In the genomic region with DNA sequence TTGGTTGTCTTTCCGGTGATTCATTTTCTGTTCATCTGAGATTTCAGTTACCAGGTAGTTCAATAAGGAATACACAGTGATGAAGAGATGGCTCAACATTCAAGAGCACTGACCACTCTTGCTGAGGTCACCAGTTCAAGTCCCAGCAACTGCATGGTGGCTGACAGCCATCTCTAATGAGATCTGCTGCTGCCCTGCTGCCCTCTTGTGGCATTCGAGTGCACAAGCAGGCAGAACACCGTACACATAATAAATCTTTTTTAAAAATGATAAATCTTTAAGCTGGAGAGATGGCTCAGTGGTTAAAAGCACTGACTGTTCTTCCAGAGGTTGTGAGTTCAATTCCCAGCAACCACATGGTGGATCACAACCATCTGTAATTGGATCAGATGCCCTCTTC, we compare ENCODE assay signal across 8 mouse cellular contexts. TPM values are rescaled to one million over a fixed set of nuclear protein-coding genes. Genes with fewer than 3 reads are reported as not detected.
DNase-seq lines count a peak whose midpoint lies in the region; ATAC-seq and TF ChIP-seq lines count a peak whose summit lies in the region.

No protein-coding gene starts in this region.

- no peak overlapping the region for H3K4me3 ChIP-seq in midbrain, postnatal 0 days (ENCODE audit: low read depth, low read length)
- H3K4me3 ChIP-seq in midbrain, embryonic 15.5 days, result no peak overlapping the region

- no peak overlapping the region for H3K9ac ChIP-seq in midbrain, postnatal 0 days (replicated peaks; ENCODE audit: low read length, poor library complexity, severe bottlenecking)
- no peak overlapping the region for H3K9ac ChIP-seq in midbrain, embryonic 15.5 days

- no peaks in the 10 kb centered on the region for H3K36me3 ChIP-seq in midbrain, postnatal 0 days (ENCODE audit: insufficient read depth, low read length)
- no peaks in the 10 kb centered on the region for H3K36me3 ChIP-seq in midbrain, embryonic 15.5 days (replicated peaks)

- H3K4me2 ChIP-seq in midbrain, postnatal 0 days (ENCODE audit: low read depth, low read length, poor library complexity, severe bottlenecking), result no peak overlapping the region
- H3K4me2 ChIP-seq in midbrain, embryonic 15.5 days, result no peak overlapping the region

- no peaks in the 10 kb centered on the region for H3K9me3 ChIP-seq in midbrain, postnatal 0 days (ENCODE audit: low read length)
- H3K9me3 ChIP-seq in midbrain, embryonic 15.5 days, result no peaks in the 10 kb centered on the region

- DNase-seq in adrenal gland, adult 2 months, result peak; percentile 24
- no peak for DNase-seq in adrenal gland, adult 8-10 months
- no peak for DNase-seq in midbrain, postnatal 0 days (ENCODE audit: low spot score)
- peak; percentile 17 to 64 for DNase-seq in kidney, postnatal 36 days
- peak; percentile 43 for DNase-seq in retina, postnatal 1 day
- no peak for DNase-seq in yolk sac, embryonic 10.5 days (ENCODE audit: low spot score)
- DNase-seq in frontal cortex, postnatal 14 days (ENCODE audit: low spot score in 2 of 2), result no peak

- peak; percentile 55 for TF ChIP-seq CTCF in midbrain, postnatal 0 days (IDR thresholded peaks at IDR 0.05)

- H3K27ac ChIP-seq in midbrain, postnatal 0 days (ENCODE audit: low read depth, low read length), result no peak overlapping the region
- H3K27ac ChIP-seq in midbrain, embryonic 15.5 days, result no peak overlapping the region

- no peak for ATAC-seq in midbrain, postnatal 0 days (ENCODE audit: low FRiP score)
- no peak for ATAC-seq in midbrain, embryonic 15.5 days (replicated peaks)

- no peaks in the 10 kb centered on the region for H3K4me1 ChIP-seq in midbrain, postnatal 0 days (ENCODE audit: insufficient read depth, low read length)
- no peaks in the 10 kb centered on the region for H3K4me1 ChIP-seq in midbrain, embryonic 15.5 days

- WGBS in midbrain, postnatal 0 days, result 66% methylated on average over 3 of the region's 3 CpGs
- WGBS in midbrain, embryonic 15.5 days, result 57% methylated on average over 3 of the region's 3 CpGs

- no peaks in the 10 kb centered on the region for H3K27me3 ChIP-seq in midbrain, postnatal 0 days (ENCODE audit: insufficient read depth, low read length)
- no peaks in the 10 kb centered on the region for H3K27me3 ChIP-seq in midbrain, embryonic 15.5 days (replicated peaks)

RNA-seq across cellular contexts. Expression of gene Mfap1b, which starts 6.6 kb away (rescaled TPM):
- total RNA-seq in adrenal gland, adult 2 months (2021), result 10 to 100 TPM; 37.2 to 38.7 TPM
- 0.89 and 0.98 TPM in 2 replicates for polyA plus RNA-seq in adrenal gland, adult 2 months (2012; rRNA removed)
- total RNA-seq in adrenal gland, adult 8-10 months (2022), result 10 to 100 TPM; 38.2 to 44.8 (median 40.2) TPM
- total RNA-seq in midbrain, postnatal 0 days (2014; rRNA removed), result 22.6 and 30.4 TPM in 2 replicates
- 56.2 and 57.4 TPM in 2 replicates for polyA plus RNA-seq in midbrain, postnatal 0 days (2015; fragmentation: Nextera tagmentation; extraction: Ambion mirVana)
- polyA plus RNA-seq in midbrain, embryonic 15.5 days (2015; fragmentation: Nextera tagmentation; extraction: Ambion mirVana), result 77.3 and 77.5 TPM in 2 replicates

RNA-seq across cellular contexts. Expression of gene Serinc4, which starts 23.9 kb away (rescaled TPM):
- total RNA-seq in adrenal gland, adult 2 months (2021), result under 1 TPM in 1 of 2 experiments, not detected in 1; 0.21 TPM
- polyA plus RNA-seq in adrenal gland, adult 2 months (2012; rRNA removed), result 0.16 and 0.20 TPM in 2 replicates
- under 1 TPM; 0.20 to 0.75 (median 0.28) TPM for total RNA-seq in adrenal gland, adult 8-10 months (2022)
- 1.8 and 2.6 TPM in 2 replicates for total RNA-seq in midbrain, postnatal 0 days (2014; rRNA removed)
- 1.1 and 1.5 TPM in 2 replicates for polyA plus RNA-seq in midbrain, postnatal 0 days (2015; fragmentation: Nextera tagmentation; extraction: Ambion mirVana)
- 2.2 and 2.4 TPM in 2 replicates for polyA plus RNA-seq in midbrain, embryonic 15.5 days (2015; fragmentation: Nextera tagmentation; extraction: Ambion mirVana)

RNA-seq across cellular contexts. Expression of gene Mfap1a, which starts 26.0 kb away (rescaled TPM):
- 10 to 100 TPM; 30.0 to 37.3 TPM for total RNA-seq in adrenal gland, adult 2 months (2021)
- polyA plus RNA-seq in adrenal gland, adult 2 months (2012; rRNA removed), result 0.68 and 0.79 TPM in 2 replicates
- total RNA-seq in adrenal gland, adult 8-10 months (2022), result 10 to 100 TPM; 31.3 to 37.9 (median 35.5) TPM
- total RNA-seq in midbrain, postnatal 0 days (2014; rRNA removed), result 13.9 and 14.2 TPM in 2 replicates
- polyA plus RNA-seq in midbrain, postnatal 0 days (2015; fragmentation: Nextera tagmentation; extraction: Ambion mirVana), result 20.8 and 20.9 TPM in 2 replicates
- 33.1 and 33.6 TPM in 2 replicates for polyA plus RNA-seq in midbrain, embryonic 15.5 days (2015; fragmentation: Nextera tagmentation; extraction: Ambion mirVana)

RNA-seq across cellular contexts. Expression of gene Wdr76, which starts 26.0 kb away (rescaled TPM):
- 1 to 10 TPM; 2.6 to 5.4 TPM for total RNA-seq in adrenal gland, adult 2 months (2021)
- 0.46 and 0.66 TPM in 2 replicates for polyA plus RNA-seq in adrenal gland, adult 2 months (2012; rRNA removed)
- 1 to 10 TPM; 2.6 to 6.1 (median 4.4) TPM for total RNA-seq in adrenal gland, adult 8-10 months (2022)
- total RNA-seq in midbrain, postnatal 0 days (2014; rRNA removed), result 4.8 TPM in 2 replicates
- 1.8 and 2.1 TPM in 2 replicates for polyA plus RNA-seq in midbrain, postnatal 0 days (2015; fragmentation: Nextera tagmentation; extraction: Ambion mirVana)
- polyA plus RNA-seq in midbrain, embryonic 15.5 days (2015; fragmentation: Nextera tagmentation; extraction: Ambion mirVana), result 4.5 and 4.8 TPM in 2 replicates

RNA-seq across cellular contexts. Expression of gene Hypk, which starts 27.4 kb away (rescaled TPM):
- total RNA-seq in adrenal gland, adult 2 months (2021), result 10 to 100 TPM; 15.7 to 25.5 TPM
- polyA plus RNA-seq in adrenal gland, adult 2 months (2012; rRNA removed), result 2.2 and 3.0 TPM in 2 replicates
- 10 to 100 TPM; 14.2 to 53.3 (median 35.7) TPM for total RNA-seq in adrenal gland, adult 8-10 months (2022)
- 12.3 and 17.6 TPM in 2 replicates for total RNA-seq in midbrain, postnatal 0 days (2014; rRNA removed)
- 109 and 115 TPM in 2 replicates for polyA plus RNA-seq in midbrain, postnatal 0 days (2015; fragmentation: Nextera tagmentation; extraction: Ambion mirVana)
- 106 and 112 TPM in 2 replicates for polyA plus RNA-seq in midbrain, embryonic 15.5 days (2015; fragmentation: Nextera tagmentation; extraction: Ambion mirVana)

Comparison
In these comparisons a context has a peak if more than half of its experiments do, and no peak if none do; other contexts are left out.
1. DNase-seq: peak in adrenal gland, adult 2 months (single experiment), kidney, postnatal 36 days (2 of 2) and retina, postnatal 1 day (single experiment); none in adrenal gland, adult 8-10 months (single experiment), midbrain, postnatal 0 days (single experiment), yolk sac, embryonic 10.5 days (single experiment) and frontal cortex, postnatal 14 days (0 of 2).